Mouse (Mus musculus) MEL (cell line): ENCODE measurements around the gene Duox1.

Experiments
- CTCF ChIP-seq, 3 experiments: IDR thresholded peaks in 2 of 3; conservative IDR thresholded peaks in 1 of 3; 2 replicates each; pipeline ENCODE4 v1.5.1; 2011 to 2012; ENCODE audit warnings: low read length in 3 of 3, low read depth in 2 of 3, mild to moderate bottlenecking in 2 of 3, improper control_type of control experiment in 1 of 3, inconsistent platforms in 1 of 3, mixed read lengths in 1 of 3, moderate library complexity in 1 of 3; ENCODE audit not compliant: control insufficient read depth in 1 of 3, insufficient read depth in 1 of 3, poor library complexity in 1 of 3, severe bottlenecking in 1 of 3
- E2F4 ChIP-seq: IDR thresholded peaks from 2 replicates; pipeline ENCODE4 v1.6.1; 2011; ENCODE audit warnings: low read depth, low read length, improper control_type of control experiment, borderline replicate concordance
- EP300 ChIP-seq, 2 experiments: IDR thresholded peaks; 2 replicates each; pipeline ENCODE4 v1.6.1; 2011; ENCODE audit warnings: improper control_type of control experiment in 2 of 2, low read length in 2 of 2, low read depth in 1 of 2, mild to moderate bottlenecking in 1 of 2
- GABPA ChIP-seq: IDR thresholded peaks from 2 replicates; pipeline ENCODE4 v1.6.1; 2012; ENCODE audit warnings: low read depth, mild to moderate bottlenecking, inconsistent platforms, low read length, improper control_type of control experiment, moderate library complexity
- MAFK ChIP-seq: IDR thresholded peaks from 2 replicates; pipeline ENCODE4 v1.6.1; 2011; ENCODE audit warnings: low read depth, mild to moderate bottlenecking, low read length, improper control_type of control experiment, borderline replicate concordance
- POLR2A ChIP-seq, 2 experiments: IDR thresholded peaks; 2 replicates each; pipeline ENCODE4 v1.6.1; 2011 to 2012; ENCODE audit warnings: low read length in 2 of 2, mild to moderate bottlenecking in 2 of 2, control low read depth in 1 of 2, improper control_type of control experiment in 1 of 2, low read depth in 1 of 2, moderate library complexity in 1 of 2; ENCODE audit not compliant: control insufficient read depth in 1 of 2, insufficient read depth in 1 of 2, poor library complexity in 1 of 2
- POLR2AphosphoS5 ChIP-seq: IDR thresholded peaks from 2 replicates; pipeline ENCODE4 v1.6.1; 2012; ENCODE audit warnings: low read depth, borderline replicate concordance, mild to moderate bottlenecking, inconsistent platforms, low read length, moderate library complexity, mixed read lengths
- USF2 ChIP-seq, 2 experiments: IDR thresholded peaks; 2 replicates each; pipeline ENCODE4 v1.6.1; 2011 to 2012; ENCODE audit warnings: improper control_type of control experiment in 2 of 2, low read length in 2 of 2, borderline replicate concordance in 1 of 2, inconsistent platforms in 1 of 2, low read depth in 1 of 2, mild to moderate bottlenecking in 1 of 2; ENCODE audit not compliant: insufficient read depth in 1 of 2
- ZNF384 ChIP-seq: IDR thresholded peaks from 2 replicates; pipeline ENCODE4 v1.6.1; 2012; ENCODE audit warnings: low read depth, mild to moderate bottlenecking, inconsistent platforms, low read length, improper control_type of control experiment

DNA sequence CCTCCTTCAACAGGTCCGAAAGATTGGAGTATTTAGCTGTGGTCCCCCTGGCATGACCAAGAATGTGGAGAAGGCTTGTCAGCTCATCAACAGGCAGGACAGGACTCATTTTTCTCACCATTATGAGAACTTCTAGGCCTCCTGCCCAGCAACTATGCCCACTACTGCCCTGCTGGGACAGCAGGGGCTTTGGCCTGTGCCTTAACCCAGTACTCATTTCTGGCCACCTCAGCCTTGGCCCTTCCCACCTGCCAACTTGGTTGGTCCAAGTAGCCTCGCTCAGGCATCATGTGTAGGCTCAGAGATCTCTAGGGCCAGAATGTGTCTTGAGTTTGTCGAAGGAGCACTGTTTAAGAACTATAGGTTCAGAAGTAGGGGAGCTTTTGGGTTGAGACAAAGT, 31.8 kb downstream of the Duox1 start:
- no peak for TF ChIP-seq ZNF384
- TF ChIP-seq EP300 (IDR thresholded peaks at IDR 0.05; ENCODE audit: low read depth in 1 of 2, low read length in 2 of 2), result no peak
- TF ChIP-seq POLR2AphosphoS5, result no peak
- no peak for TF ChIP-seq USF2 (IDR thresholded peaks at IDR 0.05; ENCODE audit: borderline replicate concordance in 1 of 2, insufficient read depth in 1 of 2, low read depth in 1 of 2, low read length in 2 of 2)
- no peak for TF ChIP-seq MAFK
- no peak for TF ChIP-seq E2F4
- TF ChIP-seq CTCF (IDR thresholded peaks at IDR 0.05 in 2 of 3, conservative IDR thresholded peaks at IDR 0.05 in 1 of 3; ENCODE audit: control insufficient read depth in 1 of 3, insufficient read depth in 1 of 3, low read depth in 2 of 3, low read length in 3 of 3, poor library complexity in 1 of 3, severe bottlenecking in 1 of 3), result no peak
- TF ChIP-seq GABPA, result no peak
- TF ChIP-seq POLR2A (IDR thresholded peaks at IDR 0.05; ENCODE audit: control insufficient read depth in 1 of 2, insufficient read depth in 1 of 2, low read depth in 1 of 2, low read length in 2 of 2, poor library complexity in 1 of 2), result no peak
